Mouse (Mus musculus) macrophage (primary cell): ENCODE measurements around the gene Ngf. TPM values are rescaled to one million over a fixed set of nuclear protein-coding genes. Genes with fewer than 3 reads are reported as not detected.

ENCODE experiments used
- H3K27ac ChIP-seq: fragments of 350-480 bp; formaldehyde crosslinking; 2 replicates; pipeline ENCODE4 v1.9.0; 2021
- H3K36me3 ChIP-seq: fragments of 350-480 bp; formaldehyde crosslinking; 2 replicates; pipeline ENCODE4 v1.9.0; 2021; ENCODE audit errors: inconsistent target
- H3K4me3 ChIP-seq: fragments of 350-480 bp; formaldehyde crosslinking; 2 replicates; pipeline ENCODE4 v1.9.0; 2021; ENCODE audit errors: inconsistent target
- H3K79me2 ChIP-seq: fragments of 350-480 bp; formaldehyde crosslinking; 2 replicates; pipeline ENCODE4 v1.9.0; 2021; ENCODE audit errors: inconsistent target
- WGBS: methylation state at CpG from one replicate; pipeline ENCODE4 v1.1.7; 2026; ENCODE audit warnings: inconsistent platforms; ENCODE audit not compliant: missing documents; 5-methylcytosine and 5-hydroxymethylcytosine counted together
- polyA plus RNA-seq: library from polyadenylated mRNA; stranded (reverse); fragments of 250-400 nt; gene quantifications from 3 replicates; pipeline ENCODE4 v1.2.4, GENCODE M21; 2018; ENCODE audit warnings: inconsistent platforms

Ngf gene
- polyA plus RNA-seq, 1 experiment from 2014 or later, result not detected

DNA sequence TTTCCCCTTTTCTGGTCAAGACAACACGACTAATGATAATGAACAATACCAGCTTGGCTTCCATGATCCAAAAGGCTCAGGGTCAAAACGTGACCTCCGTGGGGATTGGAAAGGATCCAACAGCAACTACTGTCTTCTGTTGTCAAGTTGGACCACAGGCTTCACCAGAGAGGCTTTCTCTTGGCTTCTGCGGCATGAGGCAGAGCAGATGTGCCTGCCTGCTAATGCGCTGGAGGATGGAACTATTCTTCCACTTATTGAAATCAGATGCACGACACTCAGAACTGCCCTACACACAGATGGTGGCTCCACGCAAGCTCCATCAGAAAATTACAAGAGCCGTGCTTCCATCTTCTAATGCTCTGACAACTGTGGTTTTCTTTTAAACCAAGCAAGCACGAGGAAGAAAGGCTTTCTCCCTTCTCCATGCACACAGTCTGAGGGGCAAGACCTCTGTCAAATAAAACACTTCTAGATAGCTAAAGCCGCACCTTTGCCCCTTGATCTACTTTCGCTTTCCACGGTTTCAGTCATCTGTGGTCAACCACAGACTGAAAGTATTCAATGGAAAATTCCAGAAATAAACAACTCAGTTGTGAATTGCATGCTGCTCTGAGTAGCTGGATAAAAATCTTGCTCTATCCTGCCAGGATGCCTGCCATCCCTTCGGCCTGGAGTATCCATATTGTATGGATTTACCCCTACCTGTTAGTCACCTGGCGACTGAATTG lies 20.8 kb downstream of the Ngf start:
- Histone ChIP-seq H3K27ac (no peak overlapping the region), H3K4me3 (no peak overlapping the region), H3K36me3 (no peaks in the 10 kb centered on the region), H3K79me2 (no peaks in the 10 kb centered on the region)
- 48% methylated on average over 14 of the region's 14 CpGs for WGBS

GRCm38 (mm10) chr3:102498113-102498512 lies 28.4 kb downstream of the Ngf start:
- Histone ChIP-seq H3K4me3 (no peak overlapping the region), H3K27ac (no peak overlapping the region), H3K79me2 (no peaks in the 10 kb centered on the region), H3K36me3 (no peaks in the 10 kb centered on the region)
- WGBS, result 78% methylated on average over 7 of the region's 7 CpGs

DNA sequence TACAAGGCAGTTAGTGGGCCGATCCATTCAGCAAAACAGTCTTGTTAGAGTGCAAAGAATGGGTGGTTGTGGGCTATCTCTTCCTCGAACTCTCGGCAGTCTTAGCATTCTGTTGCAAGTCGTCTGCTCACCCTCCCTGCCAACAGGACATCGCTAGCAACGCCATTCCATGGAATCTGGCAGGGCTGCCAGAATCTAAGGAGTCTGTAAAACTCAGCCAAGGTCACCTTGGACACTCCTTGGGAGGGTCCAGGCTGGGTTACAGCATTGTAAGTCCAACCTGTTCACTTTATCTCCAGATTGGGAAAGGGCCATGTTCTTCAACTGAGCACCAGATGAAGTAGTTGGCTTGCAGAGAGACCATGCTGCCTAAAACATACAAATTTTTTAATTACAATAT lies 29.2 kb downstream of the Ngf start:
- Histone ChIP-seq H3K79me2 (no peaks in the 10 kb centered on the region), H3K36me3 (no peaks in the 10 kb centered on the region), H3K4me3 (no peak overlapping the region), H3K27ac (no peak overlapping the region)
- 85% methylated on average over 6 of the region's 6 CpGs for WGBS

DNA sequence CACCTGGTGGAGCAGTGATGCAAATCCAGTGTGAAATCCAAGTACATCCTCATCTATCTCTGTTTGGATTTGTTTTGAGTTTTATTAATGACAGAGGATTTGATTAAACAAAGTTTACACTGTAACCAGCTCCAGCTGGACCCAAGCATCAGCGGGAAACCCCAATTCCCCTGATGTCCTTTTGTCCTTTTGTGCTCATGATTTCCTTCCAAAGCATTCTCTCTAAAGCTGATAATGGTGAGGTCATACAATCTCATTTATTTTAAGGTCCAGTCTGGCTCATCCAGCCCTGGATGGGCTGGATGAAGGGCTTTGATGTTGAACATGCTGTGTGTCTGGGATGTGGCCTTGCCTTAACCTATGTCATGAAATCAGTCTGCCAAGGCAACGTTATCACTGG lies 30.3 kb downstream of the Ngf start:
- no peak overlapping the region for H3K4me3 ChIP-seq
- WGBS, result 72% methylated on average over 2 of the region's 2 CpGs
- H3K27ac ChIP-seq, result no peak overlapping the region
- no peaks in the 10 kb centered on the region for H3K79me2 ChIP-seq
- H3K36me3 ChIP-seq, result no peaks in the 10 kb centered on the region

- Histone ChIP-seq H3K27ac (no peak overlapping the region), H3K36me3 (no peaks in the 10 kb centered on the region), H3K4me3 (no peak overlapping the region), H3K79me2 (no peaks in the 10 kb centered on the region)
- 89% methylated on average over 4 of the region's 4 CpGs for WGBS
Measured at GRCm38 (mm10) chr3:102501186-102501585, 31.5 kb downstream of the Ngf start.

DNA sequence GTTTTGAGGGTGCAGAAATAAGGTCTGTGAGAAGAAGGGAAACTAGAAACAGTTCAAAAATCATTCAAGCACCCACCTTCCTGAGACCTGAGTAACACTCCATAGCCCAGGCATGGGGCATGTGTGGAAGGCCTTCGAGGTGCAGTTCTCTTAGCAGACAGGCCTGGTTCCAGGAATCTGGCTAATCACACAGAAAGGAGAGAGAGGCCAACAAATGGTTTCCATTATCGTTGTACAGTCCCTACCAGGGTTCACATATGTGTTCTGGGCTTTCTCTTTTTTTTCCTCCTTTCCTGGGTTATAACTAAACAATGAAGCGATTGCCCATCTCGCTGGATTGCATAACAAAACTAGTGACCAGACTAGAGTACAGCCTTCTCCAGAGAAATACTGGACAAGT lies 35.4 kb downstream of the Ngf start:
- Histone ChIP-seq H3K79me2 (no peaks in the 10 kb centered on the region), H3K27ac (no peak overlapping the region), H3K36me3 (no peaks in the 10 kb centered on the region), H3K4me3 (no peak overlapping the region)
- WGBS, result 98% methylated on average over 3 of the region's 4 CpGs

DNA sequence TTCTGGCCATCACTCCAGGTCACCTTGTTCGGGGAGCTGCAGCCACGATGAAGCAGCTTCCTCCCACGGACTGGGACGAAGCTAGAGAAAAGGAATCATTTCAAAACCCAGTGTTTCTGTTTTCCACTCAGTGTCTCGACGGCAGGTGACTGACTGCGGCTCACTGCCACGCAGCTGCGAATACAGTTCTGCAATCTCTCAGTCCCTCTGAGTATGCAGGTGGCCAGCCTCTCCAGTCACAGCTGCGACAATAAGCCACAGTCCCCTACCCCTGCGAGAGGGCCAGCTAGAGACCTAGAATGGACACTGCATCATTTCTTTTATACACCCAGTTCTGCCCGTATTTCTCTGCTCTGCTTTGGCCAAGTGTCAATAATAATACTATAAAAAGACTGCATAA lies 36.3 kb downstream of the Ngf start:
- Histone ChIP-seq H3K4me3 (no peak overlapping the region), H3K79me2 (no peaks in the 10 kb centered on the region), H3K27ac (no peak overlapping the region), H3K36me3 (no peaks in the 10 kb centered on the region)
- 74% methylated on average over 12 of the region's 12 CpGs for WGBS

GRCm38 (mm10) chr3:102507666-102508260 lies 38.0 kb downstream of the Ngf start:
- Histone ChIP-seq H3K4me3 (no peak overlapping the region), H3K79me2 (no peaks in the 10 kb centered on the region), H3K27ac (no peak overlapping the region), H3K36me3 (no peaks in the 10 kb centered on the region)
- 84% methylated on average over 8 of the region's 8 CpGs for WGBS

DNA sequence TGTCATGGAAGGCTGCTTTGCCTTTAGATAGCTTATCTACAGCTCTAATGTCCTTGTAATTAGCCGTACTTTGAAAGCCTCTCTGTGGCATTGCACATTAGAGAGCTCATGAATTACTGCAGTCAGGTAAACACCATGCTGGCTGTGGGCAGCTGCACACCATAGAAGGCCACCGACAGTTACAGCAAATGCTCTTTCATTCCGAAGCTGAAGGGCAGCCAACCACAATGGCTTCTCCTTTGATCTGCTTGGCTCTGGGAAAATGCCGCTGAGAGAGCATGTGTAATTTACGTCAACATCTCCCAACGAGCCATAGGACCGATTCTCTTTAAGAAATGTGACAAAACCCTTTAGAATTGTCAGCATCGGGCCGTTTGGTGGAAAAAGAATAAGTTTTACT lies 38.7 kb downstream of the Ngf start:
- WGBS, result 69% methylated on average over 9 of the region's 9 CpGs
- no peaks in the 10 kb centered on the region for H3K79me2 ChIP-seq
- H3K4me3 ChIP-seq, result no peak overlapping the region
- H3K27ac ChIP-seq, result no peak overlapping the region
- no peaks in the 10 kb centered on the region for H3K36me3 ChIP-seq

DNA sequence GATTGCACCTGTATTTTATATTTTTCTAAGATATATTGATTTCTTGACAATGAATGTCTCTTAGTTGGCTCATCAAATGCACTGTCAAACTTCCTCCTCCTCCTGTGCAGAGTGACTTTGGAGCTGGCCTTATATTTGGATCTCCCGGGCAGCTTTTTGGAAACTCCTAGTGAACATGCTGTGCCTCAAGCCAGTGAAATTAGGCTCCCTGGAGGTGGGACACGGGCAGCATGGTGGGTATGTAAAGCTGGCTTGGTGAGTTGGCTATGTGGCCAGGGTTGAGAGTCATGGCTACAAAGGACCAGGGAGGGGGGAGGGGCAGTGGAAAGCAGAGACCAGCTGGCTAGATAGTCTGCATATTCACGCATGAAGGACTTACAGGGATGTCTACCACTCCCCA lies 39.9 kb downstream of the Ngf start:
- H3K79me2 ChIP-seq, result no peaks in the 10 kb centered on the region
- WGBS, result 100% methylated on average over 3 of the region's 3 CpGs
- no peaks in the 10 kb centered on the region for H3K36me3 ChIP-seq
- H3K4me3 ChIP-seq, result no peak overlapping the region
- no peak overlapping the region for H3K27ac ChIP-seq

GRCm38 (mm10) chr3:102516937-102517336 lies 47.2 kb downstream of the Ngf start:
- 76% methylated on average over 4 of the region's 4 CpGs for WGBS
- Histone ChIP-seq H3K4me3 (no peak overlapping the region), H3K27ac (no peak overlapping the region), H3K36me3 (no peaks in the 10 kb centered on the region), H3K79me2 (no peaks in the 10 kb centered on the region)

DNA sequence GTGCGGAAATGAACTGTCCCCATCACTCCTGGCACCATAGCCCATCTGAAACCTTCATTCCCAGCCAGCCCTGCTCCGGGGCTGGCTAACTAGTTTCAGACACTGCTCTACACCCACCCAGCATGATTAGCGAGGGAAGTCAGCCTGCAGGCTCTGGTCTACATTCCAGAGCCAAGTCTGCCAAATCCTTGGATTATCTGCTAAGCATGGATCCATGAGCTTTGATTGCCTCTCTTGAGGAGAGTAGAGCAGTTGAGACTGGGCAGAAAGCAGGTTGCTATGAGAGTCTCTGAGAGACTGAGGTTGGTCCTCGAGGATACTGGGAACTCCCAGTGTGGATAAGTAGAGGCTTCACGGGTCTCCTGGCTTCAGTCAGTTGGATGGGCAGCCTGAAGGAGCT lies 51.3 kb downstream of the Ngf start:
- no peak overlapping the region for H3K27ac ChIP-seq
- WGBS, result 85% methylated on average over 5 of the region's 5 CpGs
- no peaks in the 10 kb centered on the region for H3K79me2 ChIP-seq
- H3K4me3 ChIP-seq, result no peak overlapping the region
- H3K36me3 ChIP-seq, result no peaks in the 10 kb centered on the region

GRCm38 (mm10) chr3:102523711-102524110 lies 54.0 kb downstream of the Ngf start:
- 94% methylated on average over 2 of the region's 2 CpGs for WGBS
- Histone ChIP-seq H3K79me2 (no peaks in the 10 kb centered on the region), H3K36me3 (no peaks in the 10 kb centered on the region), H3K4me3 (no peak overlapping the region), H3K27ac (no peak overlapping the region)

- WGBS, result 82% methylated on average over 7 of the region's 7 CpGs
- Histone ChIP-seq H3K4me3 (no peak overlapping the region), H3K27ac (no peak overlapping the region), H3K79me2 (no peaks in the 10 kb centered on the region), H3K36me3 (no peaks in the 10 kb centered on the region)
Measured at GRCm38 (mm10) chr3:102524951-102525350, 55.2 kb downstream of the Ngf start.

DNA sequence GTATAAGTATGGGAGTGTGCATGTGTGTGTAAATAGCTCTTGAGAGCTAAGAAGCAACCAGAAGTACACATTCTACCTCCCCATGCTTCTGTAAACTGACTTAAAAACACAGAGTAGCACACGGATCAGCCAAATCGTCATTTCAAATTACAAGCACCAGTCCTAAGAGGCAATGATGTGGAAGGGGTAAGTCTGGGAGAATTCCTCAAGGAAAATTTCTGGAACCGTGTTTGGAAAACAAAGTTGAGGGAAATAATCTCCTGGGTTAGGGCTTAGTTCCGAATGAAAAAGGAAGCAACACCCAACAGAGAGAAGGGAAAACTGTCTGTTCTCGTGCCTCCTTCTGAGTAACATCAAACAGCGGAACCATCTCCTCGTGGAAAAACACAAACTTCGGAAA lies 56.1 kb downstream of the Ngf start:
- 92% methylated on average over 8 of the region's 8 CpGs for WGBS
- Histone ChIP-seq H3K79me2 (no peaks in the 10 kb centered on the region), H3K36me3 (no peaks in the 10 kb centered on the region), H3K27ac (no peak overlapping the region), H3K4me3 (no peak overlapping the region)

DNA sequence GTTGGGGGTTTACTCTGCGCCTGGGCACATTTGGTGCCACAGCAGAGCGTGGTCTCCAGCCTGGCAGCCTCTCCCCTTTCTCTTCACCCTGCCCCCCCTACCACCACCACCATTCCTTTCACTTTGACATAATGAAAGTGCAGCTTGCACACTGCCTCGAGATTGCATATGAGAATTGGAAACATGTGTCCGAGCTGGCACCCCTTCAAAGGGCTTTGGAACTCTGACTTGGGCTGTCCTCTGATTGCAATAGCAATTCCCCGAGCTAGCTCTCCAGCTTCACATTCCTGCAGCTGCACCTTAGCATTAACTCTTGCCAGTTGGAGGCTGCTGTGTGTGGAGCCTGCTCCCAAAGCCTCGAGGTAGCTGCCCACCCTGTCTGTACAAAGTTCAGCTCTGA lies 56.8 kb downstream of the Ngf start:
- WGBS, result 72% methylated on average over 6 of the region's 6 CpGs
- Histone ChIP-seq H3K36me3 (no peaks in the 10 kb centered on the region), H3K4me3 (no peak overlapping the region), H3K27ac (no peak overlapping the region), H3K79me2 (no peaks in the 10 kb centered on the region)
